Mouse (Mus musculus) embryonic facial prominence, embryonic 12.5 days (tissue): ENCODE results near the gene Herc1. TPM values are rescaled to one million over a fixed set of nuclear protein-coding genes. Genes with fewer than 3 reads are reported as not detected.

ENCODE experiments used
- ATAC-seq: fragments of 200-750 bp; cut with Nextera tagmentation; 2 replicates; pipeline ENCODE4 v1.8.0; 2017; ENCODE audit not compliant: insufficient number of reproducible peaks, insufficient read depth, low FRiP score, low TSS enrichment
- H3K27ac ChIP-seq: fragments of 300-500 bp; sonication (generic); 2 replicates; pipeline ENCODE4 v1.5.1; 2016; ENCODE audit warnings: mild to moderate bottlenecking
- H3K27me3 ChIP-seq: fragments of 300-500 bp; sonication (generic); 2 replicates; pipeline ENCODE4 v1.6.1; 2016; ENCODE audit warnings: mild to moderate bottlenecking, moderate library complexity
- H3K36me3 ChIP-seq: fragments of 300-500 bp; sonication (generic); 2 replicates; pipeline ENCODE4 v1.6.1; 2016; ENCODE audit warnings: mild to moderate bottlenecking
- H3K4me1 ChIP-seq: fragments of 300-500 bp; sonication (generic); 2 replicates; pipeline ENCODE4 v1.6.1; 2016
- H3K4me2 ChIP-seq: fragments of 300-500 bp; sonication (generic); replicated peaks from 2 replicates; pipeline ENCODE4 v1.6.1; 2016; ENCODE audit warnings: mild to moderate bottlenecking, moderate library complexity
- H3K4me3 ChIP-seq: fragments of 300-500 bp; sonication (generic); 2 replicates; pipeline ENCODE4 v1.5.1; 2016; ENCODE audit warnings: mild to moderate bottlenecking
- H3K9ac ChIP-seq: fragments of 300-500 bp; sonication (generic); 2 replicates; pipeline ENCODE4 v1.6.1; 2016; ENCODE audit warnings: mild to moderate bottlenecking, moderate library complexity
- H3K9me3 ChIP-seq: fragments of 300-500 bp; sonication (generic); 2 replicates; pipeline ENCODE4 v1.6.1; 2016; ENCODE audit warnings: mild to moderate bottlenecking, moderate library complexity
- WGBS: fragments of 180-500 bp; shearing (Covaris S2); methylation state at CpG from one replicate; pipeline ENCODE4 v1.1.7; 2016; 5-methylcytosine and 5-hydroxymethylcytosine counted together
- polyA plus RNA-seq: library from polyadenylated mRNA; unstranded; fragments of >200 nt; fragmentation: Nextera tagmentation; extraction: Ambion mirVana; gene quantifications from 2 replicates; pipeline ENCODE4 v1.2.1, GENCODE M21; 2016

Herc1 gene
- polyA plus RNA-seq, 1 experiment from 2014 or later: 28.9 TPM

DNA sequence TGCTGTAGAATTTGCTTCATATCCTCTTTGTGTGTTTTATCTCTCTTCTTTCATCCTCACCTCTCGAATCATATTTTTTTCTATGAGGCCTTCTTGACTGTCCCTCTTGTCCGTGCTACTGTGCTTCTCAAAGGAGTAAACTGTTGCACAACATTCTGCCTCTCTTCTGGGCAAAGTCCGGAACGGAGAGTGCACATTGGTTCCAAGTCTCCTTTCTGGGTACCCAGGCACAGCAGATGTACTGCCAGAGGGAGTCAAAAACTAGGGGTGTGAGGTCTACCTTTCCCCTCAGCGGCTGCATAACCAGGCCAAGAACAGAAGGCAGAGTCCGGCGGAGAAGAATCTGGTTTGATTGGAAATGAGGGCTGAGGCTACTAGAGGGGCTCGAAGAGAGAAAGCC lies 89.8 kb downstream of the Herc1 start:
- Histone ChIP-seq H3K27ac (no peak overlapping the region), H3K4me1 (no peaks in the 10 kb centered on the region), H3K9me3 (no peaks in the 10 kb centered on the region), H3K36me3 (peaks cover 23% of the 10 kb centered on the region), H3K9ac (no peak overlapping the region), H3K4me2 (no peak overlapping the region), H3K27me3 (no peaks in the 10 kb centered on the region), H3K4me3 (no peak overlapping the region)
- no peak for ATAC-seq
- 94% methylated on average over 8 of the region's 8 CpGs for WGBS

- no peak overlapping the region for H3K27ac ChIP-seq
- H3K9me3 ChIP-seq: no peaks in the 10 kb centered on the region
- H3K4me1 ChIP-seq: no peaks in the 10 kb centered on the region
- no peak for ATAC-seq
- H3K9ac ChIP-seq: no peak overlapping the region
- H3K36me3 ChIP-seq: peaks cover 31% of the 10 kb centered on the region
- no peak overlapping the region for H3K4me3 ChIP-seq
- no peak overlapping the region for H3K4me2 ChIP-seq
- no peaks in the 10 kb centered on the region for H3K27me3 ChIP-seq
- 81% methylated on average over 5 of the region's 5 CpGs for WGBS
Observed at GRCm38 (mm10) chr9:66448253-66448652, 98.0 kb downstream of the Herc1 start.

DNA sequence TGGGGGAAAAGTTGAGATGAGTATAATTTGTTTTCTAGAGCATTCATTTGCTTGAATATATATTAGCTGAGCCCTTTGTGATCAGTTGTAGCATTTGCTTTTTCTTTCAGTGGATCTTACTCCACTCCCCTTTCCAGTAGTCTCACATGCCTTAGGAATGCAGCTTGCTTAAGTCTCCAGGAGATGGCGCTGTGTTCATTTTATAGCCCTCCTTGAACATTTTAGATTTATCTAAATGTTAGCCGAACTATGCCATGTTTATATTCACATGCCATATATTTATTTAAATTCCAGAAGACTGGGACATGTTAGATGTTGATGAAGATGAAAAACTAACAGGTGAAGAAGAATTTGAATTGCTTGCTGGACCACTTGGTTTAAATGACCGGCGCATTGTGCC lies 114.8 kb downstream of the Herc1 start:
- ATAC-seq: no peak
- H3K27ac ChIP-seq: no peak overlapping the region
- H3K4me1 ChIP-seq: no peaks in the 10 kb centered on the region
- H3K9me3 ChIP-seq: no peaks in the 10 kb centered on the region
- H3K4me2 ChIP-seq: no peak overlapping the region
- WGBS: 61% methylated on average over 4 of the region's 4 CpGs
- no peak overlapping the region for H3K4me3 ChIP-seq
- no peak overlapping the region for H3K9ac ChIP-seq
- no peaks in the 10 kb centered on the region for H3K27me3 ChIP-seq
- H3K36me3 ChIP-seq: peaks cover 30% of the 10 kb centered on the region

DNA sequence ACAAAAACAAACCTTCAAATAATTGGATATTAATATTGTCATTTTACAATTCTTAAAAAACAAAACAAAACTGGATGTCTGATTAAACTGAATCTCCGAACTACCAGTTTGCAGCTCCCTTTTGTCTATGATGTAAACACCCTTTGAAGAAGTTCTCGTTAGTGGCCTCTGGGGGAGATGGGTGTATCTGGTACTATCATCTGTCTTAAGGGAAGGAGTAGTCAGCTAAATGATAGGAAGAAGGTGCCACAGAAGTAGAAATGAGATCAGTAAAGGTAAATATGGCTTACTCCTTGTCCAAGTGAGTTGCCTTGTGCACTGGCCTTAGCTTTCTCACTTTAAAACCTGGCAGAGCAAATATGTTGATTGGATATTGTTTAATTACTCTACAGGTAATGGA lies 127.5 kb downstream of the Herc1 start:
- H3K27ac ChIP-seq: no peak overlapping the region
- no peaks in the 10 kb centered on the region for H3K27me3 ChIP-seq
- no peak for ATAC-seq
- H3K4me2 ChIP-seq: no peak overlapping the region
- H3K9me3 ChIP-seq: no peaks in the 10 kb centered on the region
- H3K4me1 ChIP-seq: no peaks in the 10 kb centered on the region
- 92% methylated on average over 2 of the region's 2 CpGs for WGBS
- no peak overlapping the region for H3K4me3 ChIP-seq
- peaks cover 28% of the 10 kb centered on the region for H3K36me3 ChIP-seq
- H3K9ac ChIP-seq: no peak overlapping the region

- ATAC-seq: no peak
- Histone ChIP-seq H3K4me2 (no peak overlapping the region), H3K4me3 (no peak overlapping the region), H3K9me3 (no peaks in the 10 kb centered on the region), H3K27ac (no peak overlapping the region), H3K36me3 (peaks cover 48% of the 10 kb centered on the region), H3K4me1 (no peaks in the 10 kb centered on the region), H3K27me3 (no peaks in the 10 kb centered on the region), H3K9ac (no peak overlapping the region)
- 96% methylated on average over 3 of the region's 3 CpGs for WGBS
Observed at GRCm38 (mm10) chr9:66483429-66483828, 133.2 kb downstream of the Herc1 start.

DNA sequence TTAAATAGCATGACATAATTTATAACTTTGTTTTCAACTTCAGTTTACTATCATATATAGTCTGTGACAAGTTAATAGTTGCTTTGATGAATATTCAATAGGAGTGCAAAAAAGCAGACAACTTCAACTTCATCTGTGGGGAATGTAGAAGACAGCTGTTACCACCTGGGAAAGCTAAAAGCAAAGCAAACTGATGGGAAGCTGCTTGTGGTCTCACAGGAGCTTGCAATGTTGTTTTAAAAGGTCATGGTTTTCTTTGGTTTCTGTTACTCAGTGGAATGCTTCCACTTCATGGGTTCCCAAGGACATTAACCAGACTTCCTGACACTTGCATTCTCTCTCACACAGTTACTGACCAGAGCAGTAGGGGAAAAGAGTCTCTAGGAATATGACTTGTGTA lies 138.5 kb downstream of the Herc1 start:
- H3K36me3 ChIP-seq: peaks cover 78% of the 10 kb centered on the region
- no peak overlapping the region for H3K9ac ChIP-seq
- H3K27ac ChIP-seq: no peak overlapping the region
- H3K4me3 ChIP-seq: no peak overlapping the region
- H3K27me3 ChIP-seq: no peaks in the 10 kb centered on the region
- ATAC-seq: no peak
- H3K4me2 ChIP-seq: no peak overlapping the region
- no peaks in the 10 kb centered on the region for H3K4me1 ChIP-seq
- H3K9me3 ChIP-seq: no peaks in the 10 kb centered on the region

GRCm38 (mm10) chr9:66492361-66492760 lies 142.1 kb downstream of the Herc1 start:
- H3K4me2 ChIP-seq: no peak overlapping the region
- H3K27me3 ChIP-seq: no peaks in the 10 kb centered on the region
- no peaks in the 10 kb centered on the region for H3K4me1 ChIP-seq
- no peak overlapping the region for H3K27ac ChIP-seq
- no peak for ATAC-seq
- H3K9me3 ChIP-seq: no peaks in the 10 kb centered on the region
- H3K9ac ChIP-seq: no peak overlapping the region
- H3K4me3 ChIP-seq: no peak overlapping the region
- WGBS: 90% methylated on average over 1 of the region's 1 CpGs
- peaks cover 76% of the 10 kb centered on the region for H3K36me3 ChIP-seq

- Histone ChIP-seq H3K9me3 (no peaks in the 10 kb centered on the region), H3K27me3 (no peaks in the 10 kb centered on the region), H3K4me2 (no peak overlapping the region), H3K27ac (no peak overlapping the region), H3K4me1 (no peaks in the 10 kb centered on the region), H3K36me3 (peaks cover 74% of the 10 kb centered on the region), H3K9ac (no peak overlapping the region), H3K4me3 (no peak overlapping the region)
- no peak for ATAC-seq
Observed at GRCm38 (mm10) chr9:66493992-66494391, 143.7 kb downstream of the Herc1 start.

DNA sequence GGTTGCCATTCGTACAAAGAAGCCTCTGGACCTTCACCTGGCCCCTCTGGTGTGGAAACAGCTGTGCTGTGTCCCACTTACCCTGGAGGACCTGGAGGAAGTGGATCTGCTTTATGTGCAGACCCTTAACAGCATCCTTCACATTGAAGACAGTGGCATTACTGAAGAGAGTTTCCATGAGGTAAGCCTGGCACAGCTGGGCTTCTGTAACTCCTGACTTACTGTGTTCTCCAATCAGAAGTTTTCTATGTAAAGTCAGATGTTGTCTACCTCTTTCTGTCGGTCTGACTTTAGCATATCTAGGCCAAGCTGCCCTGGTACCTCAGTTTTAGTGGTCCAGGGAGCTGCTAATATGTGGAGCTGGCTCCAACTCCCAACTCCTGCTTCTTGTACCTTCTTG lies 151.0 kb downstream of the Herc1 start:
- H3K9me3 ChIP-seq: no peaks in the 10 kb centered on the region

DNA sequence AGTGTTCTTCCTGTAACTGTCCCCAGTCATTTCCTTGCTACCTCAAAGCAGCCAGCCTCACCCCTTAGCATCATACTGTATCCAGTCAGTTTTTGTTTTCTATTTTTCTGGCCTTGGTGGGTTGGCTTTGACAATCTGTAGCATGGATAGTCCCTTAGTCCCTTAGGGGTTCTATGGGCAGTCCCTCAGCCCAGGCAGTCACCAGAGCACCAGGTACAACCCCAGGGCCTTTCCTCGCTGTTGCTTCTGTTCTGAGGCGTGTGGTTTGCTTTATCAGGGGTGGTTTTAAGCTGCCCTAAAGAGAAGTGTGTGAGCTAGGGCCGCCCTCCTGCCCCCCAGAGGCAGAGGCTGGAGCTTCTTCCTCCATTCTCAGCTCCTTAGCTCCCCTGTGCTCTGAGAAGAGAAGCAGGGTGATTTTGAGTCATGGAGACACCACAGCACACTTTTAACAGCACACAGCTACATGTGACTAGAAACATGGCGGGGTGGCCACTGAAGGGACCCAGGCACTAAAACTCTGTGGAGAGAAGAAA lies 153.7 kb downstream of the Herc1 start:
- Histone ChIP-seq H3K9me3 (no peaks in the 10 kb centered on the region), H3K4me1 (no peaks in the 10 kb centered on the region), H3K9ac (no peak overlapping the region), H3K27ac (no peak overlapping the region), H3K4me2 (no peak overlapping the region), H3K36me3 (peaks cover 74% of the 10 kb centered on the region), H3K4me3 (no peak overlapping the region), H3K27me3 (no peaks in the 10 kb centered on the region)
- WGBS: 76% methylated on average over 4 of the region's 4 CpGs
- no peak for ATAC-seq

More for the DNA sequence above, 151.0 kb downstream of the Herc1 start:
- H3K27ac ChIP-seq: no peak overlapping the region
- 76% methylated on average over 2 of the region's 2 CpGs for WGBS
- no peak overlapping the region for H3K4me3 ChIP-seq
- no peak overlapping the region for H3K4me2 ChIP-seq
- H3K36me3 ChIP-seq: peaks cover 67% of the 10 kb centered on the region
- no peak overlapping the region for H3K9ac ChIP-seq
- no peak for ATAC-seq
- H3K4me1 ChIP-seq: no peaks in the 10 kb centered on the region
- no peaks in the 10 kb centered on the region for H3K27me3 ChIP-seq

GRCm38 (mm10) chr9:66504518-66504917 lies 154.3 kb downstream of the Herc1 start:
- Histone ChIP-seq H3K27me3 (no peaks in the 10 kb centered on the region), H3K4me1 (no peaks in the 10 kb centered on the region), H3K4me3 (no peak overlapping the region), H3K4me2 (no peak overlapping the region), H3K9ac (no peak overlapping the region), H3K36me3 (peaks cover 79% of the 10 kb centered on the region), H3K27ac (no peak overlapping the region), H3K9me3 (no peaks in the 10 kb centered on the region)
- no peak for ATAC-seq
- whole genome bisulfite sequencing: 89% methylated on average over 13 of the region's 13 CpGs

GRCm38 (mm10) chr9:66505141-66505917 lies 155.1 kb downstream of the Herc1 start:
- peaks cover 73% of the 10 kb centered on the region for H3K36me3 ChIP-seq
- H3K27ac ChIP-seq: 0 out of 2 replicates have a peak overlapping the region, but pooled peaks have one; percentile 17
- 81% methylated on average over 9 of the region's 9 CpGs for whole genome bisulfite sequencing
- no peak overlapping the region for H3K9ac ChIP-seq
- H3K9me3 ChIP-seq: no peaks in the 10 kb centered on the region
- H3K4me3 ChIP-seq: no peak overlapping the region
- no peaks in the 10 kb centered on the region for H3K27me3 ChIP-seq
- no peak for ATAC-seq
- H3K4me1 ChIP-seq: peaks cover 2% of the 10 kb centered on the region
- H3K4me2 ChIP-seq: no peak overlapping the region
